Mouse (Mus musculus): ENCODE results near the gene Rbpms2.

GRCm38 (mm10) chr9:65619311-65619710 is 10.1 kb upstream of the Rbpms2 start:
- TF ChIP-seq CTCF (IDR thresholded peaks at IDR 0.05; ENCODE audit: control insufficient read depth, insufficient read depth, low read length) (no peak), POLR2A (IDR thresholded peaks at IDR 0.05; ENCODE audit: borderline replicate concordance, control insufficient read depth, low read depth, low read length) (no peak)

All from bone marrow, adult 2 months (tissue).